Mouse (Mus musculus) urinary bladder, postnatal 10 days (tissue): Measurements from ENCODE around the gene Olfr104-ps.

Experiments
- DNase-seq: peaks from one replicate; pipeline ENCODE4 v3.0.0; 2022; ENCODE audit warnings: low spot score

Gene Olfr104-ps

GRCm38 (mm10) chr17:37359282-37359681 is at the start of gene Olfr104-ps:
Gene Olfr104-ps (plus strand): TSS chr17:37359582.
- no peak for DNase-seq

DNA sequence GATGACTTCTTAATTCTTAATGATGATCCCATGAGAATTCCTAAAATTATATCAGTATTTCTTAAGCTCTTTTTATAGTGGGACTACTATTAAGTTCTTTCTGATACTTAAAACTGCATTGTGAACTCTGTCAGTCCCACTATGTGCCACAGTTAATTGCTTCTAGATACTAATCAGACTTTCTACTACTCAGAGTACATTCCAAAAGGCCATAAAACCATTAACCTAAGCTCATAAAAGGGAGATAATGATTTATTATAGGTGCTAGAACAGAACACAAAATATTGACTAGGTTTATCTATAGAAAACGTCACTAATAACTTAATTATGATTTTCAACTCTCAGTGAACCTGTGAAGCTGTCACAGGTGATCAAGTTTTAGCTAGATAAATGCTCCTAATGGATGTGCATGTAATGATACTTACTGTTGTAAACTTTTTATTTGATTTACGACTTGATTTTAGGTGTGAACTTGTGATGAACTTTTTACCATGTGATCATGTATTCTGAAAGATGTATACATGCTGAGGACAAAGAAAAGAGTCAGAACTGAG is 49.2 kb upstream of the Olfr104-ps start:
- DNase-seq: no peak

DNA sequence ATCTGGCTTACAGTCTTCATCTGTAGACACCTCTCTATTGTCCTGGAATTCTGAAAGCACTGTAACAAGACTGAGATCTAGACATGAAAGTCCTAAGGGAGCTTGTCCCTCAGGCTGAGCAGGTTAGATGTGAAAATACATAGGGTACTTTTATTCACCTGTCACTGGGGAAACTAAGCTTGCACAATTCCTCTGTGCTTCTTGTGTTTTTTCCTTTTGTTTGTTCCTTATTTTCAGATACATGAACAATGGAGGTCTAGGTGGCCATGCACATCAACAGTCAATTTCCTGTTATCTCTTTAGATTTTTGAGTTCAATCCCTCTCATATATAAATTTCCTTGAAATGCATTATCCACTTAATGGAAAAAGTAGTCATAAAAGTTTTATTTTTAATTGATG is 42.4 kb upstream of the Olfr104-ps start, which contains the start of gene Olfr102:
Gene Olfr102 (minus strand): TSS at position 101 of the 400 bp plus-strand sequence.
- no peak for DNase-seq

DNA sequence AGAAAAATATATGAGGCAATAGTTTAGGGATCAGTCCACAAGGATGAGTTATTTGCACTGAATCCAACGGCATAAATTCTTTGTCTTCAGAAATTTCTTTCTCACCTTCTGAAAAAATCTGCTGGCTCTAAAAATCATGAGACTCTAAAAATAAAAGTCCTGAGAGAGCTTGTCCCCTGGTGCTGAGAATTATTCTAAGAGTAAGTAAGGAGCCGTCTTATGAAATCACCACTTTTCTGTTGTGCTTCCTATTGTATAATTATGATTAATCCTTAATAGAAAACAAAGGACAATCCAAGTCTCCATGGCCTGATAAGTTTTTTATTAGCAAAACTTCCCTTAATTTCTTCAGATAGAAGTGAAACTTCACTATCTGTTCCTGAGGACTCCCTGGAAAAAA is 19.8 kb upstream of the Olfr104-ps start, which contains the start of gene Olfr103:
Gene Olfr103 (minus strand): TSS at position 101 of the 400 bp plus-strand sequence.
- no peak for DNase-seq

DNA sequence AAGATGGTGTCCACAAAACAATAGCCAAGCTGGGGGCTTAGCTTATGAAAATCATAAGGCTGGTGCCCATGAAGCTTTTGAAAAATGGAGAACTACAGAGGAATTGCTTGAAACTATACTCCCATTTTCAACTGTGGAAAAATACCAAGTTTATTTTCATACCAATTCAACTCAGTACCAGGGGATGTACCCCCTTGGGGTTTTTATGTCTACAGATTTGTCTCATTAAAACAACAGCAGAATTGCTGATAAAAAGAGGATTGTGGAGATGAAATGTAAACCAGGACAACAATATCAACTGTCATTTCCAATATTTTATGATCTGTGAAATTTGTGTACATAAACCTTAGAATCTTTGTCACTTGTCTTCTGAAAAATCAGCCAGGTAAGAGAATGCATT is 19.4 kb downstream of the Olfr104-ps start, which contains the start of gene Olfr105-ps:
Gene Olfr105-ps (plus strand): TSS at position 301 of the 400 bp plus-strand sequence.
- no peak for DNase-seq

- no peak for DNase-seq
These were observed 30.7 kb downstream of the Olfr104-ps start, which contains the start of gene Olfr106-ps for GRCm38 (mm10) chr17:37390093-37390492. Gene Olfr106-ps (plus strand): TSS chr17:37390393.

GRCm38 (mm10) chr17:37398926-37399325 is 39.5 kb downstream of the Olfr104-ps start, which contains the start of gene Olfr107:
Gene Olfr107 (plus strand): TSS chr17:37399226.
- DNase-seq: no peak

DNA sequence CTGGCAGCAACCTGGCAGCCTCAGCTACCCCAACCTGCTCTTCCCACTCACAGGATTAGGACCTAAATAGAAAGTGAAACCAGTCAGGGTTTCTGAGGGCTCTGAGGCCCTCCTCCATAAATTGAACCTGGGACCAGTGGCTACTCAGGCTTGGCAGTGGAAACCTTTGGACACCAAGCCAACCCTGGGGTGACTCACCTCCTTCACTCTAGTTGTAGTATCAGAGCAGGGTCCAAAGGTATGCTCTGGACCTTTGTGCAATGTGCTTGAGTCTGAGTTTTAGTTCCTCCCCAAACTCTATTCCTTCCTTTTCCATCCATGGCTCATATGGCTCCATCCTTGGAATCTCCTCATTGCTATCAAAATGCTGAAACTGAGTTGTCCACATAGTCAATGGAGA is 54.0 kb downstream of the Olfr104-ps start:
- no peak for DNase-seq
